Mouse (Mus musculus) liver, adult 2 months (tissue): Measurements from ENCODE around the gene Hist1h2bp. TPM values are rescaled to one million over a fixed set of nuclear protein-coding genes. Genes with fewer than 3 reads are reported as not detected.
"Not testable (repeated sequence)": the region's sequence is repeated elsewhere in the genome, so short reads cannot be mapped to it uniquely, and the experiment has no call there.

Source experiments
- DNase-seq: peaks from one replicate; pipeline ENCODE4 v3.0.0-alpha.2; 2011; ENCODE audit warnings: low read depth, low spot score; ENCODE audit errors: extremely low read depth
- H3K27ac ChIP-seq: fragments of 200-500 bp; replicated peaks from 2 replicates; pipeline ENCODE4 v1.5.1; 2012; ENCODE audit warnings: low read depth, mild to moderate bottlenecking, control low read depth, inconsistent platforms, low read length; ENCODE audit not compliant: insufficient read depth
- H3K27me3 ChIP-seq: fragments of 200-500 bp; 2 replicates; pipeline ENCODE4 v1.6.1; 2012; ENCODE audit warnings: mild to moderate bottlenecking, moderate library complexity, low read length, inconsistent platforms; ENCODE audit not compliant: control insufficient read depth, insufficient read depth
- H3K36me3 ChIP-seq: fragments of 200-500 bp; 2 replicates; pipeline ENCODE4 v1.6.1; 2012; ENCODE audit warnings: low read length, inconsistent platforms; ENCODE audit not compliant: control insufficient read depth, insufficient read depth
- H3K4me1 ChIP-seq: fragments of 200-500 bp; 2 replicates; pipeline ENCODE4 v1.6.1; 2011; ENCODE audit warnings: low read length; ENCODE audit not compliant: control insufficient read depth, insufficient read depth
- H3K4me3 ChIP-seq: fragments of 200-500 bp; 2 replicates; pipeline ENCODE4 v1.5.1; 2011; ENCODE audit warnings: low read depth, mild to moderate bottlenecking, control low read depth, low read length, moderate library complexity; ENCODE audit not compliant: insufficient read depth
- H3K79me2 ChIP-seq: fragments of 200-500 bp; 2 replicates; pipeline ENCODE4 v1.6.1; 2012; ENCODE audit warnings: inconsistent platforms, mild to moderate bottlenecking, low read length, moderate library complexity; ENCODE audit not compliant: control insufficient read depth, insufficient read depth
- H3K9ac ChIP-seq: fragments of 200-500 bp; 2 replicates; pipeline ENCODE4 v1.6.1; 2012; ENCODE audit warnings: low read depth, mild to moderate bottlenecking, control low read depth, inconsistent platforms, low read length
- CTCF ChIP-seq: fragments of 200-500 bp; IDR thresholded peaks from 2 replicates; pipeline ENCODE4 v1.5.1; 2011; ENCODE audit warnings: low read depth, low read length, control low read depth
- POLR2A ChIP-seq: fragments of 200-500 bp; IDR thresholded peaks from 2 replicates; pipeline ENCODE4 v1.6.1; 2011; ENCODE audit warnings: low read length, control low read depth; ENCODE audit not compliant: insufficient read depth; ENCODE audit errors: extremely low read depth
- WGBS: fragments of 180-500 bp; shearing (Covaris S2); methylation state at CpG from one replicate; pipeline ENCODE4 v1.1.7; 2018; 5-methylcytosine and 5-hydroxymethylcytosine counted together
- polyA plus RNA-seq: library from polyadenylated mRNA; depleted of rRNA; stranded (reverse); fragments of >200 nt; gene quantifications from 2 replicates; pipeline ENCODE4 v1.2.3, GENCODE M21; 2012
- total RNA-seq: library from RNA; depleted of rRNA; stranded (reverse); fragments of >200 nt; gene quantifications from 2 replicates; pipeline ENCODE4 v1.2.3, GENCODE M21; 2014

Gene Hist1h2bp
- total and polyA plus RNA-seq, 2 experiments: 0.74 TPM; not detected in 1

DNA sequence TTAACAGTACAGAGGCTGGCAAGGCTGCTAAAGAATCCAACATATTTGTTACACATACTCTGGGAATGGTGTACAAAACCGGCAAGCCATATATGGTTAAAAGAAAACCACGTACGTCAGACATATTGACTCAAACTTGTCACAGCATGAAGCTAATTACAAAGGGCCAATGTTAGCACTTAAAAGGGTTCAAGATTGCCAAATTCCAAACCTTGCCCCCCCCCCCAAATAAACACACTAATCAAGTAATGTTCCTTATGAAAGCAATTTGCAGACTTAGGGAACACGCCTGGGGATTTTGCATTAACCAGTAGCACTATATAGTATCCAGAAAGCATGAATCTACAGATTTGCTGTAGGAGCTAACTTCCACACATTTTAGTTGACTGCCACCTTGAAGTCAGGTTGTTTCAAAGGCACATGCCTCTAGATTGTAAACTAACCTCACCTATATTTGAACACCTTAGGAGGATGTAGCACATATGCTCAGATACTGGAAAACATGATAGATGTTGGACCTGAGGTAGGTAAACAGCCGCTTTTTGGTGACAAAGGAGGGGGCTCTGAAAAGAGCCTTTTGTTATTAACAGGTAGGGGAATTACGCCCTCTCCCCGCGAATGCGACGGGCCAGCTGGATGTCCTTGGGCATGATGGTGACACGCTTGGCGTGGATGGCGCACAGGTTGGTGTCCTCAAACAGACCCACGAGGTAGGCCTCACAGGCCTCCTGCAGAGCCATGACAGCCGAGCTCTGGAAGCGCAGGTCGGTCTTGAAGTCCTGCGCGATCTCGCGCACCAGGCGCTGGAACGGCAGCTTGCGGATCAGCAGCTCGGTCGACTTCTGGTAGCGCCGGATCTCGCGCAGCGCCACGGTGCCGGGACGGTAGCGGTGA lies 4.7 kb upstream of the Hist1h2bp start:
- not testable (repeated sequence) for H3K27ac ChIP-seq, H3K4me1 ChIP-seq, H3K27me3 ChIP-seq, H3K79me2 ChIP-seq, DNase-seq, H3K36me3 ChIP-seq, H3K9ac ChIP-seq
- WGBS: 10% methylated on average over 17 of the region's 35 CpGs
- TF ChIP-seq POLR2A: 0 out of 2 replicates have a peak, but pooled peaks have one; percentile 42
- peak overlapping the region; percentile 40; the same call in 1 of the 2 replicates for H3K4me3 ChIP-seq

DNA sequence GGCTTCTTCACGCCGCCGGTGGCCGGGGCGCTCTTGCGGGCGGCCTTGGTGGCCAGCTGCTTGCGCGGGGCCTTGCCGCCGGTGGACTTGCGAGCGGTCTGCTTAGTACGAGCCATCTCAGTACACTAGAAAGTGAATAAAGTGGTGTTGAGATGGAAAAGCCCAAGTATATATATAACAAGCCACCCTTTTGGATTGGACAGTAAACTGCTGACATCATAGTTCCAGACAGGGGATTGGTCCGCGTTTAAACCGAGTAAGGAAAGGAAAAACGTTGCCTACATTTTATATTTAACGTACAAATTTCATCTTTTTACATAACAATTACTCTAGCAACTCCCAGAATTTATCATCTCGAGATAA lies 4.0 kb upstream of the Hist1h2bp start, which contains the start of gene Hist1h3i:
Gene Hist1h3i (minus strand): TSS at position 116 of the 363 bp plus-strand sequence.
- H3K79me2 ChIP-seq: no peaks in the 10 kb centered on the region
- no peaks in the 10 kb centered on the region for H3K36me3 ChIP-seq
- no peak within 1 kb of the TSS for H3K9ac ChIP-seq
- under 1% methylated on average over 17 of the region's 20 CpGs for WGBS
- no peaks in the 10 kb centered on the region for H3K27me3 ChIP-seq
- no peak within 1 kb of the TSS for H3K27ac ChIP-seq
- DNase-seq: peak; percentile 70
- peaks cover 8% of the 10 kb centered on the region for H3K4me1 ChIP-seq
- 0 out of 2 replicates have a peak, but pooled peaks have one; percentile 6 for TF ChIP-seq POLR2A
- no peak for TF ChIP-seq CTCF
- H3K4me3 ChIP-seq: peak within 1 kb of the TSS; percentile 56; the same call in 1 of the 2 replicates

DNA sequence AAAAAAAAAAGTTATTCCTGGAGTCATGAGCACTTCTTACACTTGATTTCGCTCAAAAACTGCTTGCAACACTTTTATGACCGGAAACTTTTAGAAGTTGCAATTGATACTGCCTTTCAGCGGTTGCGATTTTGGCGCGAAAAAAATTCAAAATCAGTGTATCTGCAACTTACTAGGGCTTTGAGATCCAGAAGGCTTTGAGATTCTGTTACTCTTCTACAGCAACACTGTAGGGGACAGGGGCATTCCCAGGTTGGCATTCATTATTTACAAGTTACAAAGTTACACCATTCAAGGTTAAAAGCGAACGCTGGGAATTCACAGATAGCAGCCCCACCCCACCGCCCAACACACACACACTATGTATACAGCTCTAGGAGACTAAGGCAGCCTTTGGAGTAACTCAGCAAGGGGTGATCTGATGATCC lies 3.5 kb upstream of the Hist1h2bp start:
- no peak overlapping the region for H3K27ac ChIP-seq
- H3K36me3 ChIP-seq: no peaks in the 10 kb centered on the region
- WGBS: 7% methylated on average over 9 of the region's 9 CpGs
- TF ChIP-seq POLR2A: no peak
- TF ChIP-seq CTCF: no peak
- peak overlapping the region; percentile 42; the same call in 1 of the 2 replicates for H3K4me3 ChIP-seq
- DNase-seq: no peak
- no peaks in the 10 kb centered on the region for H3K79me2 ChIP-seq
- H3K9ac ChIP-seq: no peak overlapping the region
- H3K4me1 ChIP-seq: peaks cover 8% of the 10 kb centered on the region
- H3K27me3 ChIP-seq: no peaks in the 10 kb centered on the region; the same call in 1 of the 2 replicates

DNA sequence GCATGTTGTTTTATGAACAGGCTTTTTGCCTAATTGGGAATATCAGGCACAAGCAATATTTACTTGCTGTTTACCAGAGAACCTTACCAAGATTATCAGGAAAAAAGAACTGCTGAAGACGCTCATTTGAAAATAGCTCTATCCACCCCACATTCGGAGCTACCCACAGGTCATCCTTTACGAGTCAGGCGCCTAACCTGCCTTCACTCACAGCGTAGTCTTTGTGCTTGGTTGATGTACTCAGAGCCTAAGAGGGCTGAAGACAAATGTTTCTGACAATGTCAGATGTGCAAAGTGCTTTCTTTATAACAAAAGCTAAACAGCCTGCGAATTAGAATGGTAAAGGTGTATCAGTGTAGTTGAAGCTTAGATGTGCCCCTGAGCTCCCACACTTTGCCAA lies 3.0 kb upstream of the Hist1h2bp start:
- no peaks in the 10 kb centered on the region for H3K36me3 ChIP-seq
- peaks cover 8% of the 10 kb centered on the region for H3K4me1 ChIP-seq
- TF ChIP-seq CTCF (no peak), POLR2A (no peak)
- DNase-seq: no peak
- no peaks in the 10 kb centered on the region for H3K79me2 ChIP-seq
- 75% methylated on average over 6 of the region's 6 CpGs for WGBS
- no peaks in the 10 kb centered on the region; the same call in 1 of the 2 replicates for H3K27me3 ChIP-seq
- no peak overlapping the region for H3K4me3 ChIP-seq
- no peak overlapping the region for H3K9ac ChIP-seq
- H3K27ac ChIP-seq: no peak overlapping the region

DNA sequence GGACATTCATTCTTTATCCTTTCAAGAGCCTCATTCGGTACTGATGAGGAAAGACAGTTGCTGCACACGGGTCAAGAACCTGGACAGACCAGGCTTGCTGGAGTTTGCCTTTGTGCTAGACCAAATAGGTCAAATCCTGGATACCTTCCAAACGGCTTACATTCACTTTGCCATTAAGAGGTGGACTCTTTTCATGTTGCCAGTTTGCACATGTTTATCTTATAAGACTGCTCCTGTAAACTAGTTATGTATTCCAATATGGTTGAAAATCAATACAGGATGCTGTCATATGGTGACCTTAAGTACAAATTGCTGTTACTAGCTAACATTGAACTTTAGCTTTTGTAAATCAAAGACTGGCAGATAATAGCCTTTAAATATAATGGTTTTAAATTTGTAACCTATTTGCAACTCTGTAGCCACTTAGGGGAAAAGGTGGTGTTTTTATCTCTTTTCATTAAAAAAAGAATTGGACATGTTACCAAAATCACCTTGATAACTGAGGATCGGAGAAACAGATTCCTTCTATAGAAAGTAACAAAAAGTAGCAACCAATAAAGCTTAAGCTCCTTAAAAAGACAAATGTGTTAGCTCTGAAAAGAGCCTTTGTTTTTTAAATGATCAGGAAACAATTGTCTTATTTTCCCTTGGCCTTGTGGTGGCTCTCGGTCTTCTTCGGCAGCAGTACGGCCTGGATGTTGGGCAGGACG lies 917 bp upstream of the Hist1h2bp start:
- no peak for DNase-seq
- Histone ChIP-seq H3K27me3 (no peaks in the 10 kb centered on the region; the same call in 1 of the 2 replicates), H3K4me1 (peaks cover 4% of the 10 kb centered on the region), H3K79me2 (no peaks in the 10 kb centered on the region), H3K36me3 (no peaks in the 10 kb centered on the region), H3K4me3 (peak overlapping the region; percentile 44; the same call in 1 of the 2 replicates), H3K27ac (no peak overlapping the region), H3K9ac (peak overlapping the region; percentile 60; the same call in 1 of the 2 replicates)
- 12% methylated on average over 8 of the region's 8 CpGs for WGBS
- no peak for TF ChIP-seq POLR2A
- TF ChIP-seq CTCF: no peak
